Mouse (Mus musculus) left cerebral cortex, adult 11 months (tissue): ENCODE measurements around the gene Inpp4b.
"Not testable (repeated sequence)": the region's sequence is repeated elsewhere in the genome, so short reads cannot be mapped to it uniquely, and the experiment has no call there.

Experiments
- DNase-seq: peaks from one replicate; pipeline ENCODE4 v3.0.0; 2022; ENCODE audit warnings: low spot score

Inpp4b gene

DNA sequence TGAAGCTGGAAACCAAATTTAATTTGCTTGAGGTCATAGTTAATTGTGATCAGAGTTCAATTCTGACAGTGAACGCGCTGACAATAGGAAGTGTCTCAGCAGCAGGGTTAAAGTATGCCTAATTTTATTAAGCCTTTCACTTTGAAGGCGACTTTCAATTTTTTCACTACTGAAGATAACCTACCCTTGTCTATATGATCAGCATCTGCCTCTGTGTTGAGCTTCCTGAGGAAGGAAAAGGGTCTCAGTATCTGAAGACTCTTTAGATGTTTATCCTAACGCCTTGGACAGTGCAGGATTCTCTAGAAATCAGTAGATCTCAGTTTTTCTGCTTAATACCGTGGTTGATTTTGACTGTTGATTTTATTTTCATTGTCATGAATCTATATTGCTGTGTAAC, 437.1 kb downstream of the Inpp4b start:
- no peak for DNase-seq

DNA sequence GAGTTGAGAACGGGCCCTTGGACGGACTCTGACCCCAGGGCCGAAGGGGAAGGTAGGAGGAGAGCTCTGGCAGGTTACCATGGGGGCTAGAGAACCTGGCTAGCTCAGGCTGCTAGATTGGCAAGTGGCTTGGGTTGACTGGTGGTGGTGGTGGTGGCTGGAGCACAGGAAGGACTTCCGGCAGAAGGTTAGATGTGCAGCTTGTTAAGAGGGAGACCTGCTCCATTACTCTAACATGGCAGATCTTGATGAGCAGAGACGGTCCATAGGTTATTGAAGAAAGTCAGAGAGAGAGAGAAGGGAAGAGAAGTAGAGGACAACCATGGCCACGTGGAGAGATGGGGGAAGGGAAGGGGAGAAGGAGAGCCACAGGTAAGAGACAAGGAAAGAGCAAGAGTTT, 437.8 kb downstream of the Inpp4b start:
- no peak for DNase-seq

DNA sequence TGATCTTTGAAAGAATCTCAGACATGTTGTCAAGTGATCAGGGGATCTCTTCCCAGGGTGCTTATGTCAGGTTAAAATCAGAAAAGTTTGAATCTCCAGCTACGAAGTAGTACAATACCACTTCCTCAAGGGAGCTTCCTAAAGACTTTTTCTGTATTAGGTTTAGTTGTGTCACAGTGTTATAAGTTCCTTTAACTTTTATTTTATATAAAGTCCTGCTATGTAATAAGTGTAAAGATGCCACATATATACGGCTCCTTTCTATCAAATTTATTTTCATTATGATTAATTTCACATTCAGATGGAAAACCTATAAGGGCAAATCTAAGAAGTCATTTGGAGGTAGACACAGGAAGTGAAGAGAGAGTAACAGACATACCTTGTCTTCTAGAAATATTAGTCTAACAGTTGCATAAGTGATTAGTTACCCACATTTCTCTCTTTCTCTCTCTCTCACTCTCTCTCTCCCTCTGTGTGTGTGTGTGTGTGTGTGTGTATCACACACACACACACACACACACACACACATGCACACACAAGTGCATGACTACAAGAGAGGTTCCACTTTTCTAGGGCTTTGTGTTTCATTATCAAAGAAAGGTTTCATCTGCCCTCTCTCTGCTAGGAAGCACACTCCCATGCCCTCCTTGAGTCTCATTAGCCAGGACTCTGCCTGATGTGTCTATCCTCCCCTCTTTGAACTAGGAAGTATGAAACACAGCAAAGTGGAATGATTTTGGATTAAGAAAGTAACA, 438.7 kb downstream of the Inpp4b start:
- DNase-seq = no peak

DNA sequence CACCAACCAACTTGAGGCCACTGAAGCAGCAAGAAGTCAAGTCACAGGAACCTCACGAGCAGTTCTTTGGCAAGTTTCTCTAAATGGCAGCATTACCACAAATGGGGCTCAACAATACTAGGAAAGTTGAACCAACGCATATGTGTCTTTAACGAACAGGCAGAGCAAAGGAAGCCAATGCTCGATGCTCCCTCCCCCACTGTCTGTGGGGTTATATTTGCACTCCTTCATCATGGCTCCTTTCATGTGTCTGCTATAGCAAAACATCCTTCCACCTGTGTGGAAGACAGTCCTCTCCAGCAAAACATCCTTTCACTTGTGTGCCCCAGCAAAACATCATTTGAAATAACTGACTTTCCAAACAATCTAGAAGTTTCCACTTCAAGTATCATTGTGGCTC, 440.4 kb downstream of the Inpp4b start:
- DNase-seq = no peak

DNA sequence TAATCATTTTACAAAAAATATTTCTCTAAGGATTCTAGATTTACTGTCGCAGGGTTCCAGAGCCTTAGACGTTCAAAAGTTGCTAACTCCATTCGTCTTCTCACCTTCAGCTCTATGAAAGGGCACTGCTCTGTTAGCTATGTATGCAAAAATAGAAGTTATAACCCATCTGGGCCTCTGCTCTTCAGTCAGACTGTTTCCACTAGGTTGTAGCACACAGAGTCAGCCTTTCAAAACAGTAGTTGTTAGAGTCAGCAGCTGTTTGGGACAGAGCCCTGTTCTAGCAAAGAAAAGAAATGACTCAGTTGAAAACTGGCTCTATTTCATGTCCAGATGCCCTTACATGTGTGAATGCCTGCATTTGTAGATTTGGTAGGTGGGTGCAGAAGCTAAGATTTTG, 442.4 kb downstream of the Inpp4b start:
- no peak for DNase-seq

DNA sequence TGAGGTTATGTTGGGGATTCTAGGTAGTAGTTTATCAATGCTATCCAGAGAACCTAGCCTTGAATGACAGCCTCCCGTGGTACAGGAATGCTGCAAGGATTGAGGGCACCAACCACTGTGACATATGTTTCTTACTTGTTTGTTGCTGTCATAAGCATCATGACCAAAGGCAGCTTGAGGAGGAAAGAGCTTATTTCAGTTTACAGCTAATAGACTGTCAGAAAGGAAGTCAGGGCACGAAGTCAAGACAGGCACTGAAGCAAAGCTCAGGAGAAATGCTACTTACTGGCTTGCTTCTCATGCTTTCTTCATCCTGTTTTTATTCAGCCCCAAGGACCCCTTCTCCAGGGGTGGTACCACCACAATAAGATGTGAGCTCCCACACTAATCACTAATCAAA, 446.1 kb downstream of the Inpp4b start:
- DNase-seq = no peak

DNA sequence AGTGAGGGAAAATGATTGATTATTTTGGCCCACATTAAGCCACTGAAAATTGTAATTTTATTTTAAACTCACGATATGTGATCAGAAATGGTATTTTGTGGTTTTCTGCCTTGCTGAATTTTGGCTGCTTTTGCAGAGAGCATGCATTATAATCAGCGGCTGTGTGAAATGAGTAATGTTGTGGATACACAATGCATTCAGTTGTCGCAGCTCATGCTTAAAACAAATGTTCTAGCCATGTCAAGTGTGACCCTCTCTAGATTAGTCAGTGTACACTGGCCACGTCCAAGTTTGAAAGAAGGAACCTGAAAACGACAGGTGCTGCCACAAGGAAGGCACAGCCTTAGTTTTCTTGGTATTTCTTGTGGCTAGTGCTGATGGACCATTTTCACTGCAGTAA, 450.3 kb downstream of the Inpp4b start:
- DNase-seq = no peak

DNA sequence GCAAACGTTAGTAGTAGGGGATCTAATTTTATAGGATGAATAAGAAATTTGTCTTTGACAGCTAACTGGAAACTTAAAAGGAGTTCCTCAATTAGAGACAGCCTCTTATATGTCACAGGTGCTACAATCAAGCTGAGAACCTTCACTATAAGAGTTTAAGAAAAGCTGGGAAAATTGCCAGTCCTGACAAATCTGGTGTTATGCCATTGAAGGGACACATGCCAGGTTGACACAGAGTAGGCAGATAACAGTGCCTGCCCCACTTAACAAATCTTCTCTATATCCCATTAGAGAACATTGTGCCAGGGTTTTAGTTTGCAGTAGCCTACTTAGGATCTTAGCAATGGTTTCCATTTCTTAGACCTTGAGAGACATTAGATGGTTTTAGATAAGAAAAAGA, 456.1 kb downstream of the Inpp4b start:
- DNase-seq = no peak

DNA sequence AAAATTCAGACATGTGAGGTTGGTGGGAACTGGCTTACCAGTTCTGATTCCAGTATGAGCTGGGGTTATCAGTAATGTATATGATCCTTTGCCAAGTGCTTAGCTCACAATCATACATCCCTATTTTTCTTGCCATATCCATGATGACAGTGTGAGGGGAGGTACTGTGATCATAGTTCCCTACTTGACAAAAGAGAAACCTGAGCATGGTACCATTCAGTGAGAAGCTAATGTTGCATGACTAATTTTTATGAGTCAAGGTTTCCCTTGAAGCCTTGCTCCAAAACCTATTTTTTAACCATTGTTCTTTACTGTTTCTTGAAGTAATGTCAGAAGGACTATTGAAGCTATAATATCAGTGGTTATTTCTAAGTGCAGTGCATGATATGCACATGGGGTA, 458.4 kb downstream of the Inpp4b start:
- DNase-seq = no peak

DNA sequence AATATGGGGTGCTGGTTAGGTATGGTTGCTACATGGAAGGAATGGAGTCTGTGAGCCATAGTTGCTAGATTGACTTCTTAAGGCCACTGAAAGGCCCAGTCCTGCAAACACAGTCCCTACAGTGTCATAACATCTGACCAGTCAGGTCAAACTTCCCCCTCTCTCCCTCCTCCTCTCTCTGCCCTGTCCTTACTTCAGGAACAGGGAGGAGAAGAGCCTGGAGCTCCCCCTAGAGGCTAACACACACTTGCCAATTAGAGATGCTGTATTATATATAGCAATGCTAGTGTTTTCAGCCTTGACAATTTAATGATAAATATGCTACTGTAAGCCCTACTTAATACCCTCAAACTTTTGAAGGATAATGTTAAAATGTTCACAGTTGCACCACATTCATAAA, 464.4 kb downstream of the Inpp4b start:
- peak; percentile 25 for DNase-seq

DNA sequence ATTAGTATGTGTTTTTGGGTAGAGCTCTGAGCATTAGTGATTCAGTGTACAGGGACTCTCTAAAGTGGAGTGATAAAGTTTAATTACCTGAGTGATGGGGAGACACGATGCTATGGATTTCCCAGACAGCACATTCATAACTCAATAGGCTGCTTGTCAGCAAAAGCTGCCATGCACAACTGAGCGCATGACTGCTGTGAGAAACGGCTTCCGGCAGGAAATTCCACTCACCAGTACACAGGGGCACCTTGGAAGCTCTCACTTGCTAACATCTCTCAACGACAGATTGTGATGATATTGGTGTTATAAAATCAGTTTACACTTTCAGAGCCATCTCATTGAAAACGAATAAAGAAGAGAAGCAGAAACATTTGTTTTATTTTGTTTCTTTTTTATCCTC, 465.2 kb downstream of the Inpp4b start:
- no peak for DNase-seq

DNA sequence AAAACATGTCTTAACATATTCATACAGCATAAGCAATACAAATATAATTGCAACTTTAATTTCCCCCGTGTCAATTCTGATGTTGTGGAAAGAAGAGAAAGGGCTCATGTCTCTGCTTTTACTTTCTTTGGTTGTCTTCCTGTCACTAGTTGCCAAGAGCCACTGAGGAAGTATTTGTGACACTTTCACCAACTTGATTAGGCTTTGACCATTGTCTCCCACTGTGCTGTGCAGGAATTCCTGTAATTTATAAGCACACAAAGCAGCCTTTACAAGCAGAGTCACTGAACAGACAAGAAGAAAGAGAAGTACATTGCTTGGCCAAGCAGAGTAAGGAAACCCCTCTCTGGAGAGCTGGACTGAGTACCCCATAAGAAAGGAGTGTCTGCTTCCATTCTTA, 466.1 kb downstream of the Inpp4b start:
- no peak for DNase-seq

DNA sequence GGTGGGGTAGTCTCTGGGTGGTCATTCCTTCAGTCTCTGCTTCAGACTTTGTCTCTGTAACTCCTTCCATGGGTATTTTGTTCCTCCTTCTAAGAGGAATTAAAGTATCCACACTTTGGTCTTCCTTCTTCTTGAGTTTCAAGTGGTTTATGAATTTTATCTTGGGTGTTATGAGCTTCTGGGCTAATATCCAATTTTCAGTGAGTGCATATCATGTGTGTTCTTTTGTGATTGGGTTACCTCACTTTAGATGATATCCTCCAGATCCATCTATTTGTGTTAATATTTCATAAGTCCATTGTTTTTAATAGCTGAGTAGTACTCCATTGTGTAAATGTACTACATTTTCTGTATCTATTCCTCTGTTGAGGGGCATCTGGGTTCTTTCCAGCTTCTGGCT, 467.1 kb downstream of the Inpp4b start:
- not testable (repeated sequence) for DNase-seq

DNA sequence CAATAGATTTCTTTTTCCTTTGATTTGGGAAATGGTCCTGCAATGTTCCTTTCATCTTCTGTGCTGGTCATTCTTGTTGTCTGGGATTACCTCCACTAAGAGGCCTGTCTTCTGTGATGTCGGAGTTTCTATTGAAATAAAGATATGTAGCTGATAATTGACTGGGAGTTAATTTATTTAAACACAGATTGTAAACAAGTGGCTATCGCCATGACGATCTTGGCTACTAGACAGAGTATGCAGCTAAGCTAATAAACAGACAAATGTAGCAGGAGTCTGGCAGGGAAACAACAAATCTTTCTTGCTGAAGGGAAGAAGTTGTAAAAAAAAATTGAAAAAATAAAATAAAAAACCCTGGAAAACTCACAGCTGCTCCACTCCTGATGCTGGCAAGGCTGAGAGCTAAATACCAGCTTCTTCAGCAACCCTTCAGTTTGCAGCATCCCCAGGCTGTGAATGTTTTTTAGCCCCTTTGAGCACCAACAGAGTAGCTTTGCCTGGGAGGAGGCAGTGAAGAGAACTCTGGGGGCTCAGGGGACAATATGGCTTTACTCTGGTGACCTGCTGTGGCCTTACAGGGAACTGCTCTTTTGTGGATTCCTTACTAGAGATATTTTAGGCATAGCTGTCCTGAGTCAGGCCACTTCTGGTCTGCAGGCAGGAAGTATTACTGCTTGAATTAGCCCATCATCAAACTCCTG, 469.8 kb downstream of the Inpp4b start:
- no peak for DNase-seq

DNA sequence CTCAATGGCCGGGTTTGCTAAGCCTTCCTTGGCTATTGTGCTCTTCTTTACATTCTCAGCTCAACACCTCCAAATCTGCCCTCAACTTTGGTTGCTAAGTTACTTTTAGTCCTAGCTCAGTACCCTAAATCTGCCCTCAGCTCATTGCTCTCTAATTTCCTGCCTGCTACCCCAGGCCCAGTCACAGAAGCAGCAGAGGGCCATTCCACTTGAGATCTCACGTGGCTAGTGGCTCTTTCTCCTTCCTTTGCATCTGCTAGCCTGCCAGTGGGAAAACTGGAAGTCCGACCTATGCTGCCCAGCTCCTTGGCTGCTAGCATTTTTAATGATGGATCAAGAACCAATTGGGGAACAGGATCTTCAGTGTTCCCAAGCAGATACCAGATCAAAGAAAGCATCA, 472.4 kb downstream of the Inpp4b start:
- DNase-seq = no peak

DNA sequence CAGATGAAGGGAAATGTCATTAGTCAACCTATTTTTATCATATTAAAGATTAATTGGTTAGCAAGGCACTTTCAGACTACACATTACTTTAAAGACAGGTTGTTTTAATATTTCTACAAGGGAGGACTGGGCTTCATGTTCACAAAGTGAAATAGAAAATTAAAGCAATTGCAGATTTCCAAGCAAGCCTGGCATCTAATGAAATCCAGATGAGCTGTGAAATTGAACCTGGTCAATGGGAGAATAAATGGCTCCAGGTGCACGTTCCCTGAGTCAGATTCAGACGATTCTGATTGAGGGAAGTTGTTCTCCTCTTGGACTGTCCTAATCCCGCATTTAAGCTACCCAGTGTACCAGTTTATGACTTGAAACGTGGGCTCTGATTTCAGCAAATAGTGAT, 473.2 kb downstream of the Inpp4b start:
- DNase-seq = no peak

DNA sequence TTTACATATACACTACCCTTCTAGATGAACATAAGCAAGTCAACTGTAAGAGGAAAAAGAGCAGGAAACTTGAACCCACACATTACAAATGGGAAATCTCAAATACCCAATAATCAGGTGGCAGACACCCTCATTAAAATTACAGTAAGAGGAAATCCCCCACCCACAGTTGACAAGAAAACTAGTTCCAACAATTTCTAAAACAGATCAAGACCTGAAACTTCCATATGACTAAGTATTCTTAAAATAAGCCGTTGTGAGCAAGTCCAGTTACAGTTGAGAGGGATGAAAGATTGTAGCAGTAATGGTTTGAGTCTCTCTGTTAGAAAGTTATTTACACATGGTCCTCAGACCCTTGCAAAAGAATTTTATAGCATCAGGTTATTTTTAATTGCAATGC, 480.8 kb downstream of the Inpp4b start:
- DNase-seq = no peak

DNA sequence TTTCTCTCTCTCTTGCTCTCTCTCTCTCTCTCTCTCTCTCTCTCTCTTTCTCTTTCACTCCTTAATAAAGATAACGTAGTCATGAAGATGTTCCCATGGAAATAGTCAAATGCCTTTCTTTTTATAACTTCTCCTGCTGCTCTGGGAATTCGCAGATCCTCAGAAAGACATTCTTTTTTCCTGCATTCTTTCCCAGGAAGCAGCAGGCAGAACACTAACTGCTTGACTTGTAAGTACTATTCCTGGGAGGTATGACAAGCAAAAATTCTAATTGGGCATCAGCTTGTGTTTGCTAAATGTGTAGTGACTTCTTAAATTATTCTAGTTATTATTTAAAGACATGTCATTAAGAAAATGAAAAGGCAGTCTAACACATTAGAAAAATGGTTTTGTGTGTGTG, 482.6 kb downstream of the Inpp4b start:
- no peak for DNase-seq

DNA sequence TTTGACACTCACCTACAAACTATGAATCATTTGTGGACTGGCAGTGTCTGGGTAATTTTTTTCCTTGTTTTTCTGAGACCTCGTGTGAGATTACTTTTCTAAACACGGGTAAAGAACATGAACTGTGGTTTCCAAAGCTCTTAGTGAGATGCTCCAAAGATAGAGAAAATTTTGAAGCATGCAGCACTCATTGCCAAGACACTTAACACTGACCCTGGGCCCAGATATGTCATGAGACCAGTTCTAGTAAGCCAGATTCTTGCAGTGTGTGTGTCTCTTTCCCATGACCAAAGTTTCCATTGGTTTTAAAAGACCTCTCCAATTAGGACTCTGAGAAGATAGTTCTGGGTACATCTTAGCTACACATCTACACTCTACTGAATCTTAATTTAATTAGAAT, 484.1 kb downstream of the Inpp4b start:
- no peak for DNase-seq

DNA sequence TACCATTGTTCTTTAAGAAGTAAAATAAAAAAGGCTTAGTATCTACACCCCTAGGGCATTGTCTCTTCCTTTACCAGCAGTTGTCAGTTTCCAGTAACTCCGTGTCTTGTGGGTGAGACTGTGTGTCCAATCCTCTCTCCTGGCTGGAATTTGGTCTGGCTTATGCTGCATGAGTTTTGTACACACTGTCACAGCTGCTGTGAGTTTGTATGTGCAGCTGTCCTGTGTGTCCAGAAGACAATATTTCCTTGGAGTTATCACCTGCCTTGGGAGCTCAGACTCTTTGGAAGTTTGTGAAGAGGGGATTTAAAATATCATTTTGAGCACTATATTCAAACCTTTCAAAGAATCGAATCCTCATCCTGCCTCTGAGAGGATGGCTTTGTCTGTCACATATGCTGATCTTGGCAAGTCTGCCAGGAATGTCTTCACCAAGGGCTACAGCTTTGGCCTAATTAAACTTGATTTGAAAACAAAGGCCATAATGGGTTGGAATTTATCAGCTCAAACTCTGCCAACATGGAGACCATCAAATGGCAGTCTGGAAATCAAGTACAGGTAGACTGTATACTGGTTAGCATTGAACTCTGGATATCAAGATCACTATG, 485.1 kb downstream of the Inpp4b start:
- DNase-seq = no peak

DNA sequence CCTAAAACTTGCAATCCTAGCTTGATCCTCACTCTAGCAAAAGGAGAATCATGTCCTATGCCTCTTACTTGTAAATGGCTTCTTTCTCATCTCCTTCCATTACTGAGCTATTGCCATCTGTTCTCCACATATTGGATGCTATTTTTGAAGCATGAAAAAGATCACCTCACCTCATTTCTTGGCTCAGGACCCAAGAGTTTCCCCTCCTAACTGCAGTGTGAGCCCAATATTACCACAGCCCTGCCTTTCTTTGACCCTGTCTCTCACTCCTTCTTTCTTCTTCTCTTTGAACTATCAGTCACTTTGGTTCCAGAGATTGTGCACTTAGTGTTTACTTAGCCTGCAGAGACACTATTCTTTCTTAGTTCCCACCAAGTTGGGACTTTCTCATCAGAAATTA, 489.1 kb downstream of the Inpp4b start:
- no peak for DNase-seq

DNA sequence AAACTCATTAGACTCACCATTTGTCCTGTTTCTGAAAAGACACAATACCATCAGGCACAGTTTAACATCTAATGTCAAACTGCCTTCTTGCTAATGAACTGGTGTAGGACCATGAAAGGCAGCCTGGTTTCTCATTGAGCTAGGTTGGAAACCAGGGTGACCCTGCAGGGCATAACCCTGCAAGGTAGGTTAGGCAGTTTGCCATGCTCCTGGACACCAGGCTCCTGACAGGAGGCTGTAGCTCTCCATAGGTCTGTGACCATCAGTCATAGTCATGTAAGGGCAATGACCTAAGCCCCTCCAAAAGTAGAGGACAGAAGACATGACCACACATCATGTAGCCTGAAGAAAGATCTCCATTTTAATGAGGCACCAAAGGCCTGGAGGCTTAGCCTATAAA, 491.5 kb downstream of the Inpp4b start:
- DNase-seq = no peak

DNA sequence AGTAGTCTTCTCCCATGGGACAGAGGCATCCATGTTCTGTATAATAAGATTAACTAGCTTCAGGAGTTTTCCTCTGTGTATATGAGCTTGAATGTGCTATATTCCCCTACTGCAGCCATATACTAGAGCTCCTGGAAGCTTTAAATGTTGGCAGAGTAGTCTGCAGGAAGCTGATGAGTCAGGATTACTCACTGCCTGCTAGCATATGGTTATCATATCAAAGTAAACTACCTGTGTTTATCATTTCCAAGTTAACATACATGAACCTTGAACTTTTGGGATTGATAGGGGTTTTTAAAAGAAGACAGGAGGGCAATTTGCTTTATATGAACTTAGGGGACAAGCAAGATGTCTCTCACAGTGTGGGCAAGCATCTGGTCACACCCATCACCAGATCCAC, 498.2 kb downstream of the Inpp4b start:
- DNase-seq = no peak
